In genomic region chrX:13518781-13519407, GRCm38 (mm10) we compare ENCODE assay signal across 20 mouse cellular contexts. TPM values are rescaled to one million over a fixed set of nuclear protein-coding genes. Genes with fewer than 3 reads are reported as not detected.
DNase-seq lines count a peak whose midpoint lies in the region; ATAC-seq and TF ChIP-seq lines count a peak whose summit lies in the region.
"Had no signal": no experiment of that assay in that cellular context is flagged by ENCODE, and none has a peak within 500 bp of the region (broad histone marks: within the 10 kb centered on the region; RNA-seq: fewer than 3 reads in every experiment).

No protein-coding gene starts in this region.

- H3K27me3 ChIP-seq in hindbrain, postnatal 0 days (ENCODE audit: insufficient read depth, low read length) = no peaks in the 10 kb centered on the region
- no peaks in the 10 kb centered on the region; the same call in none of the 2 replicates for H3K27me3 ChIP-seq in hindbrain, embryonic 14.5 days (ENCODE audit: control insufficient read depth, insufficient read depth, low read length)
- H3K27me3 ChIP-seq in midbrain, embryonic 15.5 days (replicated peaks) = no peaks in the 10 kb centered on the region
- H3K27me3 ChIP-seq in midbrain, embryonic 13.5 days = peaks cover 2% of the 10 kb centered on the region; the same call in 1 of the 2 replicates
- H3K27me3 ChIP-seq in midbrain, postnatal 0 days (ENCODE audit: insufficient read depth, low read length) = no peaks in the 10 kb centered on the region; the same call in 1 of the 2 replicates
- no peaks in the 10 kb centered on the region for H3K27me3 ChIP-seq in forebrain, embryonic 16.5 days (replicated peaks; ENCODE audit: control insufficient read depth, insufficient read depth, low read length)
- H3K27me3 ChIP-seq: liver, embryonic 12.5 days had no signal

- ATAC-seq in frontal cortex, adult (ENCODE audit: low TSS enrichment) = peak; percentile 65
- ATAC-seq in hindbrain, postnatal 0 days = peak; percentile 35; the same call in 1 of the 2 replicates
- ATAC-seq in hindbrain, embryonic 14.5 days (ENCODE audit: low FRiP score) = no peak
- 0 out of 2 replicates have a peak, but pooled peaks have one; percentile 25 for ATAC-seq in midbrain, embryonic 15.5 days (replicated peaks)
- no peak for ATAC-seq in midbrain, embryonic 13.5 days
- 0 out of 2 replicates have a peak, but pooled peaks have one; percentile 11 for ATAC-seq in midbrain, postnatal 0 days (ENCODE audit: low FRiP score)
- no peak for ATAC-seq in forebrain, embryonic 16.5 days
- ATAC-seq: liver, embryonic 12.5 days had no signal

- H3K9ac ChIP-seq in hindbrain, postnatal 0 days (replicated peaks; ENCODE audit: low read length) = no peak overlapping the region
- H3K9ac ChIP-seq in hindbrain, embryonic 14.5 days = no peak overlapping the region
- no peak overlapping the region for H3K9ac ChIP-seq in midbrain, embryonic 15.5 days
- H3K9ac ChIP-seq in midbrain, embryonic 13.5 days (replicated peaks) = no peak overlapping the region
- H3K9ac ChIP-seq in midbrain, postnatal 0 days (replicated peaks; ENCODE audit: low read length, poor library complexity, severe bottlenecking) = no peak overlapping the region
- H3K9ac ChIP-seq in forebrain, embryonic 16.5 days (replicated peaks; ENCODE audit: low read depth, low read length) = no peak overlapping the region
- H3K9ac ChIP-seq: embryonic facial prominence, embryonic 13.5 days; hindbrain, embryonic 13.5 days; liver, embryonic 12.5 days; midbrain, embryonic 12.5 days had no signal

- H3K4me1 ChIP-seq in hindbrain, postnatal 0 days (ENCODE audit: insufficient read depth, low read length) = no peaks in the 10 kb centered on the region
- H3K4me1 ChIP-seq in hindbrain, embryonic 14.5 days (replicated peaks; ENCODE audit: control insufficient read depth, insufficient read depth, low read length) = no peaks in the 10 kb centered on the region
- H3K4me1 ChIP-seq in midbrain, embryonic 15.5 days = no peaks in the 10 kb centered on the region
- no peaks in the 10 kb centered on the region for H3K4me1 ChIP-seq in midbrain, embryonic 13.5 days (replicated peaks)
- no peaks in the 10 kb centered on the region for H3K4me1 ChIP-seq in midbrain, postnatal 0 days (ENCODE audit: insufficient read depth, low read length)
- H3K4me1 ChIP-seq in forebrain, embryonic 16.5 days (replicated peaks; ENCODE audit: control insufficient read depth, insufficient read depth, low read length) = no peaks in the 10 kb centered on the region
- H3K4me1 ChIP-seq: embryonic facial prominence, embryonic 13.5 days; hindbrain, embryonic 13.5 days; limb, embryonic 10.5 days; liver, embryonic 12.5 days; midbrain, embryonic 12.5 days had no signal

- no peak for TF ChIP-seq CTCF in hindbrain, postnatal 0 days (IDR thresholded peaks at IDR 0.05; ENCODE audit: low read depth)
- TF ChIP-seq CTCF in midbrain, postnatal 0 days (IDR thresholded peaks at IDR 0.05) = no peak

- H3K4me3 ChIP-seq in hindbrain, postnatal 0 days (ENCODE audit: low read length) = no peak overlapping the region
- H3K4me3 ChIP-seq in hindbrain, embryonic 14.5 days (replicated peaks; ENCODE audit: low read length) = no peak overlapping the region
- H3K4me3 ChIP-seq in midbrain, embryonic 15.5 days = no peak overlapping the region
- H3K4me3 ChIP-seq in midbrain, embryonic 13.5 days (replicated peaks) = no peak overlapping the region
- H3K4me3 ChIP-seq in midbrain, postnatal 0 days (ENCODE audit: low read depth, low read length) = no peak overlapping the region
- no peak overlapping the region for H3K4me3 ChIP-seq in forebrain, embryonic 16.5 days (replicated peaks; ENCODE audit: low read length)
- H3K4me3 ChIP-seq: embryonic facial prominence, embryonic 13.5 days; hindbrain, embryonic 13.5 days; limb, embryonic 10.5 days; liver, embryonic 12.5 days; midbrain, embryonic 12.5 days had no signal

- H3K4me2 ChIP-seq in hindbrain, postnatal 0 days (ENCODE audit: low read depth, low read length) = no peak overlapping the region
- H3K4me2 ChIP-seq in hindbrain, embryonic 14.5 days (replicated peaks) = no peak overlapping the region
- no peak overlapping the region for H3K4me2 ChIP-seq in midbrain, embryonic 15.5 days
- H3K4me2 ChIP-seq in midbrain, embryonic 13.5 days (replicated peaks) = no peak overlapping the region
- no peak overlapping the region for H3K4me2 ChIP-seq in midbrain, postnatal 0 days (ENCODE audit: low read depth, low read length, poor library complexity, severe bottlenecking)
- H3K4me2 ChIP-seq in forebrain, embryonic 16.5 days (ENCODE audit: low read length) = no peak overlapping the region
- H3K4me2 ChIP-seq: embryonic facial prominence, embryonic 13.5 days; hindbrain, embryonic 13.5 days; liver, embryonic 12.5 days; midbrain, embryonic 12.5 days had no signal

- H3K9me3 ChIP-seq in hindbrain, postnatal 0 days (ENCODE audit: low read length) = no peaks in the 10 kb centered on the region
- no peaks in the 10 kb centered on the region for H3K9me3 ChIP-seq in hindbrain, embryonic 14.5 days (ENCODE audit: control insufficient read depth, low read length)
- H3K9me3 ChIP-seq in midbrain, embryonic 15.5 days = no peaks in the 10 kb centered on the region
- no peaks in the 10 kb centered on the region for H3K9me3 ChIP-seq in midbrain, embryonic 13.5 days
- H3K9me3 ChIP-seq in midbrain, postnatal 0 days (ENCODE audit: low read length) = no peaks in the 10 kb centered on the region
- H3K9me3 ChIP-seq in forebrain, embryonic 16.5 days (ENCODE audit: control insufficient read depth, low read length) = no peaks in the 10 kb centered on the region
- H3K9me3 ChIP-seq: embryonic facial prominence, embryonic 13.5 days; hindbrain, embryonic 13.5 days; limb, embryonic 10.5 days; liver, embryonic 12.5 days; midbrain, embryonic 12.5 days had no signal

- peak overlapping the region; percentile 45; the same call in 1 of the 2 replicates for H3K27ac ChIP-seq in hindbrain, postnatal 0 days
- H3K27ac ChIP-seq in hindbrain, embryonic 14.5 days = no peak overlapping the region
- peak overlapping the region; percentile 42; the same call in 1 of the 2 replicates for H3K27ac ChIP-seq in midbrain, embryonic 15.5 days
- H3K27ac ChIP-seq in midbrain, embryonic 13.5 days = no peak overlapping the region
- H3K27ac ChIP-seq in midbrain, postnatal 0 days (ENCODE audit: low read depth, low read length) = peak overlapping the region; percentile 57
- no peak overlapping the region for H3K27ac ChIP-seq in forebrain, embryonic 16.5 days (ENCODE audit: low read length)
- H3K27ac ChIP-seq: embryonic facial prominence, embryonic 13.5 days; hindbrain, embryonic 13.5 days; limb, embryonic 10.5 days; liver, embryonic 12.5 days; midbrain, embryonic 12.5 days had no signal

- WGBS in hindbrain, postnatal 0 days = 69% methylated on average over 4 of the region's 4 CpGs
- 77% methylated on average over 4 of the region's 4 CpGs for WGBS in hindbrain, embryonic 14.5 days
- WGBS in midbrain, embryonic 15.5 days = 54% methylated on average over 4 of the region's 4 CpGs
- WGBS in midbrain, embryonic 13.5 days = 73% methylated on average over 4 of the region's 4 CpGs
- 48% methylated on average over 4 of the region's 4 CpGs for WGBS in midbrain, postnatal 0 days
- WGBS in forebrain, embryonic 16.5 days = 66% methylated on average over 4 of the region's 4 CpGs

- no peaks in the 10 kb centered on the region for H3K36me3 ChIP-seq in hindbrain, postnatal 0 days (ENCODE audit: insufficient read depth, low read length)
- H3K36me3 ChIP-seq in hindbrain, embryonic 14.5 days (replicated peaks; ENCODE audit: control insufficient read depth, insufficient read depth) = no peaks in the 10 kb centered on the region; the same call in 1 of the 2 replicates
- no peaks in the 10 kb centered on the region for H3K36me3 ChIP-seq in midbrain, embryonic 15.5 days (replicated peaks)
- H3K36me3 ChIP-seq in midbrain, embryonic 13.5 days = 0 out of 2 replicates have a peak, but pooled peaks cover under 1% of the 10 kb centered on the region
- H3K36me3 ChIP-seq in midbrain, postnatal 0 days (ENCODE audit: insufficient read depth, low read length) = no peaks in the 10 kb centered on the region
- no peaks in the 10 kb centered on the region for H3K36me3 ChIP-seq in forebrain, embryonic 16.5 days (ENCODE audit: control insufficient read depth, insufficient read depth)
- H3K36me3 ChIP-seq: embryonic facial prominence, embryonic 13.5 days; hindbrain, embryonic 13.5 days; limb, embryonic 10.5 days; liver, embryonic 12.5 days; midbrain, embryonic 12.5 days had no signal

- DNase-seq in frontal cortex, adult 2 months (ENCODE audit: extremely low spot score in 1 of 2, low spot score in 1 of 2) = no peak
- DNase-seq in hindbrain, postnatal 0 days (ENCODE audit: low spot score) = peak; percentile 17
- DNase-seq in hindbrain, embryonic 14.5 days (ENCODE audit: low spot score) = no peak
- no peak for DNase-seq in midbrain, postnatal 0 days (ENCODE audit: low spot score)
- DNase-seq: adrenal gland, adult 8-10 months; B cell, adult 2 months; kidney, adult 8-10 months; kidney, postnatal 4 days; layer of hippocampus, postnatal 36 days; thymus, adult 18-20 months had no signal

RNA-seq across cellular contexts. Expression of gene Nyx, which starts 53.0 kb away (rescaled TPM):
- 0.21 and 0.42 TPM in 2 replicates for polyA plus RNA-seq in frontal cortex, adult 2 months (2012; rRNA removed)
- total RNA-seq in hindbrain, postnatal 0 days (2014; rRNA removed) = 0.37 and 0.43 TPM in 2 replicates
- polyA plus RNA-seq in hindbrain, postnatal 0 days (2015; fragmentation: Nextera tagmentation; extraction: Ambion mirVana) = 0.15 and 0.25 TPM in 2 replicates
- 0.09 and 0.10 TPM in 2 replicates for polyA plus RNA-seq in hindbrain, embryonic 14.5 days (2014; fragmentation: Nextera tagmentation; extraction: Ambion mirVana)
- polyA plus RNA-seq in midbrain, embryonic 15.5 days (2015; fragmentation: Nextera tagmentation; extraction: Ambion mirVana) = 0.18 and 0.26 TPM in 2 replicates
- 0.10 and 0.16 TPM in 2 replicates for polyA plus RNA-seq in midbrain, embryonic 13.5 days (2015; fragmentation: Nextera tagmentation; extraction: Ambion mirVana)
- total RNA-seq in midbrain, postnatal 0 days (2014; rRNA removed) = 0.33 and 0.71 TPM in 2 replicates
- 0.20 and 0.32 TPM in 2 replicates for polyA plus RNA-seq in midbrain, postnatal 0 days (2015; fragmentation: Nextera tagmentation; extraction: Ambion mirVana)
- 0.09 and 0.15 TPM in 2 replicates for polyA plus RNA-seq in forebrain, embryonic 16.5 days (2015; fragmentation: Nextera tagmentation; extraction: Ambion mirVana)
- polyA plus RNA-seq: liver, embryonic 12.5 days; neural tube, embryonic 11.5 days had no signal

Comparison
In these comparisons a context has a peak if more than half of its experiments do, and no peak if none do; other contexts are left out.
1. ATAC-seq: peak in frontal cortex, adult (single experiment), hindbrain, postnatal 0 days (single experiment), midbrain, embryonic 15.5 days (single experiment) and midbrain, postnatal 0 days (single experiment); none in hindbrain, embryonic 14.5 days (single experiment), midbrain, embryonic 13.5 days (single experiment) and forebrain, embryonic 16.5 days (single experiment).
2. H3K27ac ChIP-seq: peak in hindbrain, postnatal 0 days (single experiment), midbrain, embryonic 15.5 days (single experiment) and midbrain, postnatal 0 days (single experiment); none in hindbrain, embryonic 14.5 days (single experiment), midbrain, embryonic 13.5 days (single experiment) and forebrain, embryonic 16.5 days (single experiment).